Mouse (Mus musculus): ENCODE results near the gene E330014E10Rik. TPM values are rescaled to one million over a fixed set of nuclear protein-coding genes. Genes with fewer than 3 reads are reported as not detected.
"Not testable (repeated sequence)": the region's sequence is repeated elsewhere in the genome, so short reads cannot be mapped to it uniquely, and the experiment has no call there.

Gene E330014E10Rik
- not detected for total RNA-seq (2022)

- DNase-seq (ENCODE audit: low spot score): not testable (repeated sequence)
Observed at GRCm38 (mm10) chr5:95775690-95776089, at the start of gene E330014E10Rik. Gene E330014E10Rik (plus strand): TSS chr5:95775990.

GRCm38 (mm10) chr5:95736073-95736472 is 39.7 kb upstream of the E330014E10Rik start, which contains the start of gene Gm7978:
Gene Gm7978 (minus strand): TSS chr5:95736173.
- not testable (repeated sequence) for DNase-seq (ENCODE audit: low spot score)

- DNase-seq (ENCODE audit: low spot score): not testable (repeated sequence)
Observed at GRCm38 (mm10) chr5:95741714-95742113, 34.1 kb upstream of the E330014E10Rik start, which contains the start of gene Gm7982. Gene Gm7982 (plus strand): TSS chr5:95742014.

- not testable (repeated sequence) for DNase-seq (ENCODE audit: low spot score)
Observed at GRCm38 (mm10) chr5:95810841-95811240, 35.1 kb downstream of the E330014E10Rik start.

GRCm38 (mm10) chr5:95836580-95836979 is 60.8 kb downstream of the E330014E10Rik start:
- no peak for DNase-seq (ENCODE audit: low spot score)

GRCm38 (mm10) chr5:95854030-95854429 is 78.2 kb downstream of the E330014E10Rik start:
- DNase-seq (ENCODE audit: low spot score): no peak

Other genes with a start within 250 kb of the E330014E10Rik start
- gene Gm7971, start 181.1 kb upstream of the E330014E10Rik start, total RNA-seq (2022): not detected
- gene Gm7978, start 39.8 kb upstream of the E330014E10Rik start, total RNA-seq (2022): not detected
- not detected for gene Gm7982, start 34.0 kb upstream of the E330014E10Rik start, total RNA-seq (2022)
- 1 to 10 TPM; 1.4 to 2.1 (median 1.5) TPM for gene Cxcl13, start 181.0 kb downstream of the E330014E10Rik start, total RNA-seq (2022)

All from heart, adult 8-10 months (tissue).